Mouse (Mus musculus): Measurements from ENCODE around the gene Rgs1. TPM values are rescaled to one million over a fixed set of nuclear protein-coding genes. Genes with fewer than 3 reads are reported as not detected.
A peak's percentile ranks its signal among the peaks of the same experiment; 100 is the strongest.

Rgs1 gene
- not detected for total RNA-seq (2021)
- long read RNA-seq, partial matches to known transcripts, result 0 of 2 reads
- long read RNA-seq, other reads (novel, unspliced or antisense), result 0 of 2 reads

GRCm38 (mm10) chr1:144248923-144249322, at the start of gene Rgs1:
TSS of gene Rgs1 (minus strand) at chr1:144249242.
- no peak for DNase-seq (ENCODE audit: low spot score in 2 of 2)

- no peak for DNase-seq (ENCODE audit: low spot score in 2 of 2)
These were observed 34.3 kb upstream of the Rgs1 start for GRCm38 (mm10) chr1:144283020-144284014.

GRCm38 (mm10) chr1:144280056-144280455, 31.0 kb upstream of the Rgs1 start:
- no peak for DNase-seq (ENCODE audit: low spot score in 2 of 2)

GRCm38 (mm10) chr1:144272991-144273390, 23.9 kb upstream of the Rgs1 start:
- DNase-seq (ENCODE audit: low spot score in 2 of 2), result no peak

- DNase-seq (ENCODE audit: low spot score in 2 of 2), result no peak
These were observed 20.1 kb upstream of the Rgs1 start for GRCm38 (mm10) chr1:144269112-144269511.

- no peak for DNase-seq (ENCODE audit: low spot score in 2 of 2)
These were observed 18.7 kb upstream of the Rgs1 start for GRCm38 (mm10) chr1:144267471-144268470.

- DNase-seq (ENCODE audit: low spot score in 2 of 2), result no peak
These were observed 15.0 kb upstream of the Rgs1 start for GRCm38 (mm10) chr1:144264000-144264399.

GRCm38 (mm10) chr1:144262008-144262407, 13.0 kb upstream of the Rgs1 start:
- DNase-seq (ENCODE audit: low spot score in 2 of 2), result no peak

- no peak for DNase-seq (ENCODE audit: low spot score in 2 of 2)
These were observed 9.7 kb upstream of the Rgs1 start for GRCm38 (mm10) chr1:144258779-144259178.

GRCm38 (mm10) chr1:144256556-144257331, 7.7 kb upstream of the Rgs1 start:
- no peak for DNase-seq (ENCODE audit: low spot score in 2 of 2)

GRCm38 (mm10) chr1:144248206-144248605, 836 bp downstream of the Rgs1 start:
- no peak for DNase-seq (ENCODE audit: low spot score in 2 of 2)

- DNase-seq (ENCODE audit: low spot score in 2 of 2), result no peak
These were observed 1.7 kb downstream of the Rgs1 start for GRCm38 (mm10) chr1:144247382-144247781.

GRCm38 (mm10) chr1:144243511-144243910, 5.5 kb downstream of the Rgs1 start:
- peak; percentile 11 to 24 for DNase-seq (ENCODE audit: low spot score in 2 of 2)

GRCm38 (mm10) chr1:144239195-144239594, 9.8 kb downstream of the Rgs1 start:
- DNase-seq (ENCODE audit: low spot score in 2 of 2), result no peak

GRCm38 (mm10) chr1:144215230-144215629, 33.8 kb downstream of the Rgs1 start:
- no peak for DNase-seq (ENCODE audit: low spot score in 2 of 2)

GRCm38 (mm10) chr1:144210912-144211311, 38.1 kb downstream of the Rgs1 start:
- DNase-seq (ENCODE audit: low spot score in 2 of 2), result no peak

GRCm38 (mm10) chr1:144206281-144207061, 42.6 kb downstream of the Rgs1 start:
- DNase-seq (ENCODE audit: low spot score in 2 of 2), result no peak

GRCm38 (mm10) chr1:144204766-144205165, 44.3 kb downstream of the Rgs1 start:
- DNase-seq (ENCODE audit: low spot score in 2 of 2), result no peak

- no peak for DNase-seq (ENCODE audit: low spot score in 2 of 2)
These were observed 46.1 kb downstream of the Rgs1 start for GRCm38 (mm10) chr1:144202939-144203338.

GRCm38 (mm10) chr1:144200496-144200895, 48.5 kb downstream of the Rgs1 start:
- no peak for DNase-seq (ENCODE audit: low spot score in 2 of 2)
